Mouse (Mus musculus) heart, adult 11 months (tissue): Measurements from ENCODE around the gene Ntrk3.

Experiments
- DNase-seq: peaks from one replicate; pipeline ENCODE4 v3.0.0; 2022

The Ntrk3 gene

DNA sequence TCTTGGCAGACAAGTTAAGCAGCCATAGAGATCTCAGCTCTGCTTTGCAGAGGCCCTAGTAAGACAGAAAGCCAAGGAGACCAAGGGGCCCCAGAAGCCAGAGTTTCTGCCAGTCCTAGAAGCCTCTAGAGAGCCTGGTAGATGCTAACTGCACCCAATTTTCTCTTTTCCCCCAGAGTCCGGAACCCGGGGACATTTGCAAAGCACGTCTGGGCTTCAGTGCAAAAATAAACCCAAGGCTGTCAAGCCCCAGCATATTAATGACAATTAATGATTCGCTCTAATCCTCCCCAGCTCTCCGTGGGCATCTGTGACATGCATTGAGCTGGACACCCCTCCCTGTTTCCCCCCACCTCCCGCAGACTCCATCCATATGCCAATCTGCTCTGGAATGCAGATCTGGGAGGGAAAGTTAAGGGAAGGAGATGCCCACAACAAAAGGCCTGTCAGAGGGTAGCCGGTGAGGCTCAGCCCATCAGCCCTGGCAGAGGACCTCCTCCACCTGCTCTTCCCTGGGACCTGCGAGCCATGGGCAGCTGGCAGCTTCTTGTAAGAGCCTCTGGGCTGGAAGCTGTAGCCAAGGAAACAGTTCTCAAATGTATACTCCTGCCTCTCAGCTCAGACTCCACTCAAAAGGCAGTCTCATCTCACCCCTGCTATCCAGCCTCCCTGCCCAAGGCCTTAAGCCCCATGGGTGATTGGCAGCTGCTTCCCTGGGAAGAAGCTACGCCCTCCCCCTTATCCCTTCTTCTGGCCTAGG lies 117.8 kb downstream of the Ntrk3 start:
- DNase-seq: peak; percentile 71

DNA sequence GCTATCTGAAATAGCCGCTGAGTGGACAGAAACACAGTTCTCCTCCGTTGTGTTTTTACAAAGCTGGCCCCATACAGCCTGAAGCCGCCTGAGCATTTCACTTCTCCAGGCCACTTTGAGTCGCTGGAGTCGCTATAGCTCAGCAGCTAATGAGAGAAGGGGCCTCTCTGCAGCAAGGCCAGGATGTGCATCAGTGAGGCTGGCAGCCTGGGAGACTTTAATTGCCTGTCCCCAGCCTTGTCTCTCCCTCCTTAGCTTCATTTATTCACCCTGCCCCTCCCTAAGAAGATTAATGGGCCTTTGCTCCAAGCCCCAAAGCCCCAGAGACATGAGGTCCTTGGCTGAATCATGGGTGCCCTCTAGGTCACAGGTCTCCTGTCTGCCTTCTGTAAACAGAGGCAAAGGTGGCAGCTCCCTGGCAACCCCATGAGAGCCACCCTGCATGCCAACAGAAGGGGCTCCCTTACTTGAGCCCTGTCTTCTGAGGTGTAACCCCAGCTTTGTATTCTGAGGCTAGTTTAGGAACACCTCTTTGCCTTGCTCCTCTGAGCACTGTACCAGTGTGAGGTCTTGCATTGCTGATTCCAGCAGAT lies 132.2 kb downstream of the Ntrk3 start:
- DNase-seq: peak; percentile 77

DNA sequence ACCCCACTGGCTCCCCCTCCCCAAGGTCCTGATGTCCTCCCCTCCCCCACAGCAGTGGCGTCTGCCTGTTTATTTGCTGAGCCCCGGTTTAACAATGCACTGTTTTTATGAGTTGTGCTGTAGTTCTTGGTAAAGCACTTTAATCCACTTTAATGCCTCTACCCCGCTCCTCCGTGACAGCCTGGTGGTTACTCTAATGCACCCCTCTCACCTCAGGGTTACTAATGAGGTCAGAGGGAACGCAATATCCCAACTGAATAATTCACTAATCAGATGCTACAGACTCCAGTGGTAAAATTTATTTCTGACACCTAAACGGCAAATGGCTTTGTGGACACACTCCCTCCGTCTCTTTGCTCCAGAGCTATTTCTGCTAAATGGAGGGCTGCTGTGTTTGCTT lies 133.9 kb downstream of the Ntrk3 start:
- no peak for DNase-seq

DNA sequence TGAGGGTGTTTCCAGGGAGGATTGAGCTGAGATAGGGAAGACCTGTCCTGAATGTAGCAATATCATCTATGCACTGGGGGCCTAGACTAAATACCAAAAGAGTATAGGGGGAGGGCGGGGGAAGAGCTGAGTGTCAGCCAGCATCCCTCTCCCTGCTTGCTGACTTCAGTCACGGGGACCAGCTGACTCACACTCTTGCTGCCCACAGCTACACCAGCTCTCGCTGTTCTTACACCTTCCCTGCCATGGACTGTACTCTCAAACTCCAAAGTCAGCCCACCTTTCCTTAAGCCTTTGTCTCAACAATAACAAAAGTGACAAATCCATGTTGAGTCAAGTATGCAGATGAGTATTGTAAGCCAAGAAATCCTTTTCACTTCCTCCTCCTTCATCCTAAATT lies 136.0 kb downstream of the Ntrk3 start:
- DNase-seq: no peak

DNA sequence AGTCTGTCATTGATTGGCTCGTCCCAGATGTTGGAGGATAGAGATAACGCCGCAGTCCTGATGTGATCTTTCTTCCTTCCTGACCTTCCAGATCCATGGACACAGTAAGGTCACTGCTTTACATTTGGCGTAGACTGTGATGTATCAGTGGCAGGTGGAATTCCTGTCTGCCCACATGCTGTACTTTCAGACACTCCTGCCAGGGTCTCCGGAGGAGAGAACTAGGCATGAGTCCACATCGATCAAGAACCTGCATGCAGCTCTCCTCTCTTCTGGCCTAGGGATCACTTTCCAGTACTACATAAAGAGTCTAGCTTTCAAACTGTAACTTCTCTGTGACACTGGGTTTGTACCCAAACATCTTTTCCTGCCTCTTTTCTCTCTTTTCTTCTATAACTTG lies 136.9 kb downstream of the Ntrk3 start:
- no peak for DNase-seq

DNA sequence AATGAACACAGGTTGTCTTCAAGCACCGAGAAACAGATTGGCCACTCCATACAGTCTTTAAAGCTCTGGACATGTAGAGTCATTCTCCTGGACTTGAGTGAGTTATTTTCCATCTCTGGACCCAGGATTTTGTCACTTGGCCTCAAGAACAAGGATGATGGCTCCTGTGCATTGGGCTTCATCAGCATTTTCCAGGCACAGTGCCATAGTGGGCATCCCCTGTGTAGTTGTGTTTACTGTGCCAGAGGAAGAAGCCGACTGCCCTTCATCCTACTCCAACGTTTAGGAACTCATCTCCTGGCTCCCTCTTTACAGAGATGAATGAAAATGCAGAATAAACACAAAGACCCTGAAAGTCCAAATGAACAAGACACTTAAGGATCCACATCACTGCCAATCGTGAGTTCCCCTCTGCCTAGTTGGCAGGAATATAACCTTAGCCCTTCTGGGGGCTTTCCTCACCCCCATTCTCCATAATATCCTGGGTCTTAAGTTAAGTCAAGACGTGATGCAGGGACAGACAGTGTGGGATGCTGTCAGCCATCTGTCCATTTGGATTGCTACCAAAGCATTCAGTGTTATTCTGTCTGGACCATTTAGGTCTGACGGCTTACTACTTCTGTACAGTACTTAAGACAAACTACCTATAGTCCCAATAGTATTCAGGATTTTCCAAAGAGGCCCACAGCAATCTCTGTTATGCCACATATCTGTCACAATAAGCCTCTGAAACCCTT lies 137.7 kb downstream of the Ntrk3 start:
- DNase-seq: no peak

DNA sequence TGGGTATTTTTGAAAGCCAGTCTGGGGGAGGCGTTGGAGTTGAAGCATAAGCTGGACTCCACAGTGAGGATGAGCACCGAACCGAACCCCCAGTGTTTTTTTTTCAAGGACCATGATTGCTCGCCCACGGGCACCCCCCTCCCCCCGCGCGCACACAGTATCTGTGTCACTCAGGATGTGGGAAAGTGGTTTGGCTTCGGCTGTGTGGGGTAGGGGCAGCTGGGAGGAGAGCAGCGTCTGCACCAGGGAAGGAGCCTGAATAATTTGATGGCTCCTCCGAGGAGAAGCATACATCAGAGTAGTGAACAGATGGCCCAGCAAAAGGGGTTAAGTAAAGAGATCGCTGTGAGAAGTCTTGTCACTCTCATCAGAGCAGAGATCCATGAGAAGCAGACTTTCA lies 139.7 kb downstream of the Ntrk3 start:
- DNase-seq: no peak

DNA sequence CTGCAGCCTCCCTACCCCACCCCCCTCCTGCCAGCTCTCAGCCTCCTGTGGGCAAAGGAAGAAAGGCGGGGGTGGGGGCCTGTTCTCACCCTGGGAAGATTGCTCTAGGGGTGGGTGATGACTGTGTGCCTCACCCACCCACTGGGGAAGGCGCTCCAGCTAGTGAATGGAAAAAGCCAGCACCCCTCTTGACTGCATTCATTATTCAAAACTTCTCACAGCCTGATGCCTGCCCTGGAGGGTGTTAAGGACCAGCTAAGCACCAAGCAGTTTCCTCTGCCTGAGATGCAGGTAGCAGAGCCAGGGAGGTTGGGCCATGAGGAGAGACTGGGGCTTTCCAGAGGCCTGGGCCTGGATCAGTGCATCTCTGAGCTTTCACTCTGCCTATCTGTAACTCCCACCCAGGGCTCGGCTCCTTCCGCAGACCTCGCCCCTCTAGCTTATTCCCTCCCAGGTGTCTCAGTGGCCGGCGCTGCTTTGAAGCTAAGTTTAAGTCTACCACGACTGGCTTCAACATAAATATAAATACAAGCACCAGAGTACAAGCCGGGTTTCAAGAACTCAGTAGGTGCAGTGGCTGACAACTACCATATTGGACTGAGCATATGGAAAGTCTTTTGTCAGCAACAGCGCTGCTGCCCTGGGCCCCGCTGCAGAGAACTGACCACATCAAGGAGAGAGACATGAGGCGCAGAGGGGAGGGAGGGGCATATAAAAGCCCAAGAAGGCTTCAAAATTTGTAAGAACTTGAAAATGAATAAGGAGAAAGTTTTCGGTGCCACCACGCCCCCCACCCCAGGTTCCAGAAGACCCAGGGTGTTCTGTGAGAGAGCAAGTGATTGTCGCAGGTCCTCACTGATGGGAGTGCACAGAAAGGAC lies 140.3 kb downstream of the Ntrk3 start:
- no peak for DNase-seq

DNA sequence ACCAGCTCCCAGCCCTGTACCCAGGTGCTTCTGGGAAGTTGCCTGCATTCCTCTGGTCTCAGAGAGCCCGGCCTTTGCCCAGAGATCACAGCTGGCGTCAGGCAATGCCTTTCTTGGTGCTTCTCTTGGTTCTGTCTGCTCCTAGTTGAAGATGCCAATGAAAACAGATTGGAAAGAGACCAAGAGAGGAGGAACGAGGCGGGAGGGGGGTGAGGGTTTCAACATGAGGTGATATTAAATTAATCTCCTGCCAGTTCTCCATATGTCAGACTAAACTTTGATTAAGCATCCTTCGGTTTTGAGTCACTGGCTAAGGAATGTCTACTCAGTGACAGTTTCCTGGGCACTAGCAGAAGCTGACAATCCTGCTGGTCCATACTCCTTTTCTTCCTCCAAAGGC lies 141.3 kb downstream of the Ntrk3 start:
- no peak for DNase-seq

DNA sequence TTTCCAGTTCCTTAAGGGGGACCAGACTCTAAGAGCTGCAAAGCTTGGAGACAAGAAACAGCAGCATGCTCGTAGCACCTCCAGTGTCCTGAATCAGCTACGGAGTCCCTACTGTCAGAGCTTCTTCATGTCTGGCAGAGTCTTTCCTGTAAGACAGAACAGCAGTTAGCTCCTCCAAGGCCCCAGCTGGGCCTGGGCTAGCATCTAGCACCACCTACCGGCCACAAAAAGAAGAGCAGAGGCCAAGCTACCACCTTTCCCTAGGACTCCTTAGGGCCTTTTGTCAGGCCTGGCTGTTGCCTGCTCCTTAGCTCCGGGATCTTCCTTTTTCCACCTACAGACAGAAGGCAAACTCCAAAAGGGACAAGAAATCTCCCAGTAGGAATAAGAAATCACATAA lies 141.9 kb downstream of the Ntrk3 start:
- no peak for DNase-seq

DNA sequence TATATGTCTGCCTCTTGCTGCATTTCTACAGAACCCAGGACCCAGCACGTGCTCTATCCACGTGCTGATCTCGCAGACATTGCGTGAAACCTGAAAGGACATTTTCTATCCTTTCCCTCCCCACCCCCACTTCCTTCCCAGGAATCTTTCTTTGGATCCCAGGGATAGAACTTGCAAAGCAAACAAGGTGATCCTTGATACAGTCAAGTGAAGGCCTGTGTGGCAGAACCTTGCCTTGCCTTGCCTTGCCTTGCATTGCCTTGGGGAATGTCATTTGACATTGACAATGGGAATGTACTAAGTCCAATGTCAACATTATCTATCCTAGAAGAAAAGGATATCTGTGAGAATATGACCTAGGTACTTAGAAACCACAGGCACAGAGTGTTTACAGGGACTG lies 144.9 kb downstream of the Ntrk3 start:
- DNase-seq: no peak

DNA sequence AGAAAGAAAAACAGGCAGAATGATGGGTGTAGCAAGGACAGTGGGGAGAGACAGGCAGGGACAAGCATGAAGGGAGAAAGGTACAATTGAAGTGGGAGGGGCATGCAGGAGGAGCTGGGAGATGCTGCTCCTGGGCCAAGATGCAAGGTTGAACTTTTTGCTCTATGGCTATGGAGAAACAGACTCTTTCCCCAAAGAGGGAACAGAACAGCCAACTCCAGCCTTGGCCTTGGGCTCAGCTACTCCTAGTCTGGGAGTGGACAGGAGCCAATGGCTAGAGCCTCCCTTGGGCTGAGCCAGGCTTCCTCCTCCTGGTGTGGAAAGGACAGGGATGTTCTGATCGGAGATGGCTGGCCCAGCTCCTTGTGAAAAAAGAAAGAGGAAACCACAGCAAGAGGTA lies 145.6 kb downstream of the Ntrk3 start:
- DNase-seq: no peak

DNA sequence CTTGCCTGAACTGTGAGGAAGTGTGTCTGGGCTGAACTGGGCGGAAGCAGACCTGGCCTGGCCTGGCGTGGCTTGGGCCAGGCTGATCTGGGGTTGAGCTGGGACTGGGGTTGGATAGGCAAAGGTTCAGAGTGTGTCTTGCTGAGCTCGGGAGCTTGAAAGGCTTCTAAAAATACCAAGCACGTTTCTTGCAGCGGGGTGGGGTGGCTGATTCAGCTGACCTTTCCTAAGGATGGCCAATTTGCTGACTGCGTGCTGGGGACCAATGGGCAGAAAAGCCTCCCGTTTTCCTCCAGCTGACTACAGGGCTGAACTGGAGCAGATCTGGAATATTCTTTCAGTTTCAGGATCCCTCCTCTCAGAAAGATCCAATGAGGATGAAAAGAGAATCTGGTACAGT lies 148.0 kb downstream of the Ntrk3 start:
- no peak for DNase-seq

DNA sequence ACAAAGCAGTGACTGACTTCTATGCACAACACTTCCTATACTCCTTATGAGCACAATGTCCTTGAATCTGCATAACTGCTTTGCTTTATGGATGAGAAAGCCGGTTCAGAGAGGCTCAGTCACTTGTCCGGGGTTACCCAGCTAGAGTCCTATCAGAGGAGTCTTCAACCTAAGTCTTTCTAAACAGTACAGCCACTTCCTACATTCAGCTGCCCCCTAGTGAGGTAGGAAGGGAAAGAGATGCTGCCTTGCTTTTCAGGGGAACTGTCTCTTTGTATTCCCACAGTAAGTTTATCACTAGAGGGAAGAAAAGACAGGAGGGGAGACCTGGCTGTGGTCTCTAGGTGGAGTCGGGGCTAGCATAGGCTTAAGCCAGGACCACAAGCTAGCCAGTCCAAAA lies 151.0 kb downstream of the Ntrk3 start:
- DNase-seq: no peak

DNA sequence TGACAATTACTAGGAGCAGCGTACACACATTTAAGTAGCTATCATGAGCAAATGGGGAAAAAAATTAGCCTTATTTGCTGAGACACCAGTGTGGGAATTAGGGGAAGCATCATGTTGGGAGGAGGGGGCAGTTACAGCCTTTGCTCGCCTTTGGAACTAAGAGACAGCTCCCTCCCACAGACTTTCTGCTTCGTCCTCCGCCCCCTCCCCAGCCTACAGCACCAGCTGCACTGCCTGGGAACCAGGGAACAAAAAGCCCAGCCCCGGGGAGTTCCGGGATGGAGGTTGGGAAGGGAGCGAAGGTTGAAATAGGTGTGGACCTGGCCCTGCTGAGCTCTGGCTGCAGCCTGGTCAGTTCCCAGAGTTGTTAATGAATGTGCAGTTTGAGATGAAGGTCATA lies 151.9 kb downstream of the Ntrk3 start:
- DNase-seq: peak; percentile 70

DNA sequence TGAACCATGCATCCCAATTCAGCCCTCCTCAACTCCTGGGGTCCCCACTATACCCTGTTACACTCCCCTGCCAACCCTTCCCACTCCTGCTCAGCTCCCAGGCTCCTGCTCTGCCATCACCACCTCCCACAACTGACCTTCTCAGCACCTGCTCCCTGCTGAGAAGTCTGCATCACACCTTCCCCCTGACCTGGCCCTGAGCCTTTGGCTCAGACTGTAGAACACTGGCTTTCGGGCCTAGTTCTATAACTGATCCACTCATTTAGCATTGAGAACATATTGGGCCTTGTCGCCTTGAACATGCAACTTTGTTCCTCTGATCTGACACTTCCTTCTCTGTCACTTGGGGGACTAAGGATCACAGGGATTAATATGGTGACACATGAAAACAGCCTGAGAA lies 152.9 kb downstream of the Ntrk3 start:
- peak; percentile 76 for DNase-seq

DNA sequence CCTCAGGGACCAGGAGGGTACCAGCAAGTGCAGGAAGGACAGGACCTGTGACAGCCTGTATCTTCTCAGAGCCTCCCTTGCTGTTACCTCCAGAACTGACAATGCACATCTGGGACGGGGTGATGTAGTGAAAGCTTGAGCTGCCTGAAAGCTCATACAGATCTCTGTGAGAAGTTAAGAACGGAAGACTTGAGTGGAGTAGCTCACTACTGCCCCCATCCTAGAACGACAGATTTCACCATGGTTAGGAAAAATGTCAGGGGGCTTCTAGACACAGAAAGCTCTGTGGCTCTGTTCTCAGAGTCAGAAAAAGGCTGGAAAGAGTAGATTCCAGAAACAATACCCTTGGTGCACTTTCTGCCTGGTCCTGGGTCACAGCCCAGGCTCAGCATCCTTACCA lies 153.3 kb downstream of the Ntrk3 start:
- no peak for DNase-seq

DNA sequence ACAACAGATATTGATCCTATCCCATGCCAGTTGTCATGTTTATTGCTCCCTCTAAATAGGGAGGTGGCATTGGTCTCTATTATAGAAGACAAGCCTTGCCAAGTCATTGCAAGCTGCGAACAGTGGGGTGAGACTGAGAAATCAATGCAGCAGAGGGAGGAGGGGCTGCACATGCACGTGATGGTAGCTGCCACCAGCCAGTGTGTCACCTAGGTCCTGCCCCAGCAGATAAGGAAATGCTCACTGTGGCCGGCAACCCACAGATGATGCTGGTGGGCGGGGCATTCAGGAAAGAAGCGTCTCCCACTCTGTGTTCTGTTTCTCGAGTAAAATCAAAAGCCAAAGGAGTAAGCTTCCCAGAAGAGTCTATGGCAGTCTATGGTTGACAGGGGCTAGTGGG lies 154.1 kb downstream of the Ntrk3 start:
- no peak for DNase-seq

DNA sequence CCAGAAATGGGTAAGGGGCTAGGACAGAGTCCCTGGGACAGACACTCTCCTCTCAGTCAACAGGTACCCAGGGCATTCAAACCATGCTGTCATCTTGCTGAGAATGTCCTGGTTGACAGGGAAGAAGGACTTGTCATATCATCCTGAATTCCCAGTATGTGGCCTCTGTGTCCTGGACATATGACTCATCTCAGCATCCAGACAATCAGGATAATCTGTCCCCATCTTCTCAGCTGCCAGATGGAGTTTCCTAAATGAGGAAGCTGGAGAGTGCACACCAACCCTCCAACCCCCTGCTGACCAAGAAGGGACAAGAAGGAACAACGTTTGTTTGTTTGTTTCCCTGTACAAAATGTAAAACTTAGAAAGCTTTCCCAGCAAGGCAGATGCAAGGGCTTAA lies 156.5 kb downstream of the Ntrk3 start:
- no peak for DNase-seq

DNA sequence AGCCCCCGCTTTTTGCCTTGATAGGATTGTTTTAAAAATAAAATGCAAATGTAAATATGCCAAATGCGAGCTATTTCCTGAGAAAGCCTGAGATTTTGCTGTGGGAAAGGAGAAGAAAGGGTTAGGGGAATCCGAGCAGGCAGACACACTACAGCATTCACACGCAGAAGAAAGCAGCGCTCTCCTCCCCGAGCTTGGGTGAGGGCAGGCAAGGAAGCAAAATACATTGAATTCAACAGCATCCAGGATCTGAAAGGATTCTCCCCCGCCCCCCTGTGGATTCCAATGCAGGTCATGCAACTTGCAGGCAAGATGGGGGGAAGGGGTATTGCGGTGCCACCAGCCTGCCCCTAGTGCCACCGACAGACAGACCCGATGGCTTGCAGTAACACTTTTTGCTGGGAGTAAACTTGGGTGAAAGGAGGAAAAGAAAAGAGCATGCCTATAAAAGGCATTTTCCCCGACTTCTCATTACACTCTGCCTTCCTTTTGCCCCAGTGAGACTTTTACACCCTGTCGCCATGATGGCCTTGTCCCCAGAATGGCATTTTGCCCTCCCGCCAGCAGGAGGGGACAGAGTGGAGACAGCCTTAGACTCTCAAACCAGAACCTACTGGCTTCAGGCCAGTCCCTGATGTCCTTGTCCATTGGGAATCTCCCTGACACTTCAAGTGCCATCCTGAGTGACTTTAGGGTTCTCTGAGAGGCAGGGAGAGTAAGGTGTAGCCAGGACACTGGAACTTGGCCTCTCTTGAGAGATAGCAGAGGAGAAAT lies 158.2 kb downstream of the Ntrk3 start:
- no peak for DNase-seq

DNA sequence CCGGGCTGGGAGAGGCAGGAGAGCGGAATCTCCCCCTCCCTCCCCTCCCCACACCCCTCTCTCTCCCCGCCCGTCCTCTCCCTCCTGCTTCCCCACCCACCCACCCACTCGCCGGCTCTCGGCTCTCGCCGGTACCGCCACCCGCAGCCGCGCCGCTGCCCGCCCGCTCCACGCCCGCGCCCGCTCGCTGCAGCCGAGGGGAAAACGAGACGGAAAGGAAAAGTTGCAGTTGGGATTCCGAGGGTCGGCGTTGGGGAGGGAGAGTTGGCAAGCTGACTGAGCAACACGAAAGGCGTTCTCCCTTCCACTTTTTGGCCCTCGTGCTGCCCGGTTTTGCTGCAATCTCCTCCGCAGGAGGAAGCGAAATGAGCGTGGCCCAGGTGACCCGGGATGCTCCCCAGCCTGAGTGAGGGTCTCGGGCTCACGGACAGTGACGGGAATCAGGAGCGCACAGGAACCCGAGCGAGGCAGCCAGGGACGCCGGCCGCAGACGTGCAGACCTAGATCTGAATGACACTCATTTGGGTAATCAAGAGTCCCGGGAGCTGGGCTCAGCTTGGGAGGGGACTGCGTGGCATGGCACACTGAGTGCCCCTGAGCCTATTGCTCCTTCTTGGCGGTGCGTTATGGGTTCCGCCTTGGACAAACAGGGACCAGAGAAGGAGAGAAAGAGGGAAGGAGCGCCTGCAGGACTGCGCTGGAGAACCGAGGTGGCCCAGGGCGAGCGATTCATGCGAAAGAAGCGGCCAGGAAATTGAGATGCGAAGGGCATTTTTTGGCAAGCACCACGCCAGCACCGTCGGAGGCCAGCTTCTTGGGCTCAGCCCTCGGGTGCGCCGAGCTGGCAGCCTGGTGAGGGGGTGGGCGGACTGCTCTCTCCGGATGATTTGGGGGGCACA lies 159.1 kb downstream of the Ntrk3 start:
- DNase-seq: no peak

DNA sequence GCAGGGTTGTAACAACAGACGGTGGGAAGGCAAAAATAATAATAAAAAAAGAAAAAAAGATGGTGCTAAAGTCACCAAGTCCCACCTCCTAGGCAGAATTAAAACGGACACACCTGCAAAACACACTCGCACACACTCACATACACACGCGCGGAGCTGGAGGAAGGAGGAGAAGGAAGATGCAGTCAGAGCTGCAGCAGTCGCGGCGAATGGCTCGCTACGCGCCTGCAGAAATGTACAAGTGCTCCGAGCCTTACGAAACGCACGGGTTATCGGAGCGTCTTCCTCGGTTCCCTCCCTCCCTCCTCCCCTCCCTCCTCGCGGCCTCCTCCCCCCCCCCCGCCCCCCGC lies 159.7 kb downstream of the Ntrk3 start:
- DNase-seq: no peak
